Mouse (Mus musculus) regulatory T cell (primary cell): ENCODE data around the gene Brip1.

ENCODE experiments used
- in situ Hi-C: fragments of 300-600 bp; cut with MboI, MseI; formaldehyde crosslinking; loops from one replicate; pipeline ENCODE4 v1.15.1; 2025; ENCODE audit warnings: high pct_unique_total_duplicates

Brip1 gene

DNA sequence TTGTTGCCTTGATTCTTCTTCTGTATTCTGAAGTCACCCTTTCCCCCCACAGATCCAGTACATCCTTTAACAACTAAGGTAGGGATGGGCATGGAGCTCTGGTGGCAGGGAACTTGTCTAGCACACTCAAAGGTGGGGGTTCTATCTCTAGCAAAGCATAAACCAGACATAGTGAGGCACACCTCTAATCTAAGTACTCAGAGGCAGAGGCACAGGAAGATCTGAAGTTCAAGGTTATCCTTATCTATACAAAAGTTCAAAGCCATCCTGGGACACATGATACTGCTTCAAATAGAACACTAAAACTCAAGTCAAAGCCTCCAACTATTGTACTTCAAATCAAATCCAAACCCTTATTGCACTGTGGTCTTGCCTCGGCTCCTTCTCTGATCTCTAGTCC lies 85.0 kb downstream of the Brip1 start:
- in situ Hi-C loops = no loop called here

DNA sequence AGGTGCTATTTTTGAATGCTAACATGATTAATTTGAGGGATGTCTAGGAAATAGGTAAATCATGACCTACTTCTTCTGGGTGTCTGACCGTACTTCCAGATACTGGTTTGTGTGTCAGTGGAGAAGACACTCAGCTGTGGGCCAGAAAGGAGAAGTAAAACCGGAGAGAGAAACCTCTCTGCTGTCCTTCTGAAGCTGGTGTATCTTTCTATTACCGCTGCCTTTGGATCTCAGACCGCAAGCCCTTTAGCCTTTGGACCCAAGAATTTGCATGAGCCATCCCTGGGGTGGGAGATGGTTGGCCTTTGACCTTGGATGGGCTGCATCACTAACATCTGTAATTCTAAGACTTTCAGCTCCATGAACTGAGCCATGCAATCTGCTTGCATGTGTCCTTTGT lies 93.7 kb downstream of the Brip1 start:
- in situ Hi-C loops = no loop called here

DNA sequence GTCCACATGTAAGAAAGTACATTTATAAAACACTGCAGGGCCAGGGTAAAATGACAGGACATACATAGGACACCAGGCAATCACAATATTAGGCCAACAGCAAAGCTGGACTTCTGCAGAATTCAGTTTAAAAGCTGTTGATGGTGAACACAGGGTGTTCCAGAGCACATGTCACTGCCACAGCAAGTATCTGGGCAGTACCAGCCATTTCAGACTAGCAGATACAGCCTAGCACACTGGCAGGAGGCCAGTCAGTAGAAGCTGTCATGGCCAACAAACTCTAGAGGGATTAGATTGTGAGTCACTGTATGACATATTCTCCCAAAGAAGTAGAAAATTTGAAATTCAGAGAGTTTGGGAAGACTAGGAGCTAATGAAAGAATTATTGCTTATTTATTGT lies 94.4 kb downstream of the Brip1 start:
- in situ Hi-C loops = no loop called here

DNA sequence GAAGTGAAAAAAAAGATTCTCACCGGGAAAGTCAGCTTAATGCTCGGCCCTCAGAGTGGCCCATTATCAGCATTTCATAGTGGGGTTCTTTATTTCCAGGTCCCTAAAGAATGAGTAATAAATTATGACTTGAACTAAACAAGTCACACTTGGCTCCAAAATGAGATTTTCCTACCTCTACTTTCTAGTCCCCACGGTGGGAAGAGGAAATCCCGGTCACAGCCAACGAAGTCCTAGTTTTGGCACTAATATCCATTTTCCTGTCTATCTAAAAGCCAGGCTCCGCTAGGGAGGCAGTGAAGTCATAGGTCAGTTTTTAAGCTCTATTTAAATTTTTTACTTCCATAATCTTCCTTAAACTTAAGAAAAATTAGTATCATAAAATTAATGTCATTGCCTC lies 99.8 kb downstream of the Brip1 start:
- in situ Hi-C loops = no loop called here

DNA sequence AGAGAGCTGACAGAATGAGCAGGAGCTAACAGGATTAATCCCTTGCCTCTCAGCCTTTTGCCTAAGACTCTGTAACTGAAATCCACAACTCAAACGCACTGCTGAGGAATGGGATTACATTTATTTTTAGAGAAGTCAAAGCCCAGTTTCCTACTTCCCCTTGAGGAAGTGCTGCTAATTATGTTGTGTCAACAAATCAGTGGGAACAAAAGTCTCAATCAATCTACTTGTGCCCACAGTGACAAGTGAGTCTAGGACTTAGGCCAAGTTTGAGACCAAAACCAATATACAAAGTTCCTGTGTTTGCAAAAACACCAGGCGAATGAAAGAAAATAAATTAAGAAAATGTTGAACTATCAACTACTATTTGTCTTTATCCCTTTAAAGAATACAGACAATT lies 101.7 kb downstream of the Brip1 start:
- in situ Hi-C loops = no loop called here

DNA sequence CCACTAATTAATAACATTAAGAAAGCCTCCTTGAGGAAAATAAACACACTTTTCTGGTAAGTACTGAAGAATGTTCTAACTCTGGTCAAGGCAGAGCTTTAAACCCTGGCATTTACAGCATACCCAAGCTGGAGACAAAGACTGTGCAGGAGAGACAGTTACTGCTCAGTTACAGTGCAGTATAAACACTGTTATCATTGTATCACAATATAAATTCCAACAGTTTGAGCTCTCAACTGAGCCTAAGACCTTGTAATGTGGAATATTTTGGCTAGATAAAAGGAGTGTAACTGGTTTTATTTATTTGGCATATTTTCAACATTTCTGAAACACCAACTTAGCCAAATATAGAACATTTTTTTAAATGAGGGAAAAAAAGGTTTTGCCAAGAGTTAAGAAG lies 112.2 kb downstream of the Brip1 start:
- in situ Hi-C loops = no loop called here

DNA sequence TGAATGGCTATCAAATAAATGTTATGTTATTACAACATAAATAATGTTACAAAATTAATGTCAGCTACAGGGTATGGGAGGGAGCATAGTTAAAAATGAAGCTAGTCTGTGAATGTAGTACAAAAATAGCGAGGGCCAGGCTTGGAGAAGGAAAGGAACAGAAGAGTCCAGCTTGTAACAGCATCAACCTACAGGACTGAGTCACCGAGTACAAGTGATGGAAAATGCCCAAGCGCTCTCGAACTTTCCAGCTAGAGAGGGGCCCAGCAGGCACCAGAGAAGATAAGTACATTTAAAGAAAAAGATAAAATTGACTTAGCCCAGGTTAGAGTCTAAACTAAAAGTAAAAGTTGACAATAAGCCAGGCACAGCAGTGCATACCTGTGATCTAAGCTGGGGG lies 116.5 kb downstream of the Brip1 start:
- in situ Hi-C loops = no loop called here

DNA sequence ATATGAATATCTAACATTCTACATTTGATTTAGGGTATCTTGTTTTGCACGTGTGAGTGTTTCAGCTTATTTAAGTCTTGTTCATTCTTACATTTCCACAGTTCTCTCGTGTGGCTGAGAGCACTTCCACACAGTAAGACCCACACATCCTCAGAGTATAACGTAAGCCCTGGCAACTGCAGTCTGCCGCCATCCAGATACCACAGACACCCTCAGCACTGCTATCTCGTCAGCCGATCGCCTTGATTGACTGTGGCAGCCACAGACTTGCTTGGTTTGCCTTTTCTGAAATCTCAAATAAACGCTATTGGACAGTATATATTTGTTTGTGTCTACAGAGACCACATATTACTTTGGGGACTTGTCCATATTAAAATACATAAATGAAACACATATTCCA lies 123.0 kb downstream of the Brip1 start:
- in situ Hi-C loops = no loop called here

DNA sequence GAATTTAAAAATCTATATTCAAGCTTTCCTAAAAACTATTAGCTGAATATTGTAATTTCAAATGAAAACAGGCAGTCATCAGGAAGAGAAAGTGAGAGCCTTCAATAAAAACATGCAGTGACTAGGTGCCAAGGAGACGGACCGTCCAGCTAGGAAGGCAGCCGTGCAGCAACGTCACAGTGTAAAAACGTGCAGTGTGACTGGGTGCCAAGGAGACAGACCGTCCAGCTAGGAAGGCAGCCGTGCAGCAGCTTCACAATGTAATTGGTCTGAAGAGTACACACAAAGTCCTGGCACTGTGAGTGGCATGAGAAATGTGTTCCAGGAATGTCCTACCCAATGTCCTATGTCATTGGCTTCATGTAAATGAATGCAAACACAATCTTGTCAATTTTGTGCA lies 124.0 kb downstream of the Brip1 start:
- in situ Hi-C loops = no loop called here

DNA sequence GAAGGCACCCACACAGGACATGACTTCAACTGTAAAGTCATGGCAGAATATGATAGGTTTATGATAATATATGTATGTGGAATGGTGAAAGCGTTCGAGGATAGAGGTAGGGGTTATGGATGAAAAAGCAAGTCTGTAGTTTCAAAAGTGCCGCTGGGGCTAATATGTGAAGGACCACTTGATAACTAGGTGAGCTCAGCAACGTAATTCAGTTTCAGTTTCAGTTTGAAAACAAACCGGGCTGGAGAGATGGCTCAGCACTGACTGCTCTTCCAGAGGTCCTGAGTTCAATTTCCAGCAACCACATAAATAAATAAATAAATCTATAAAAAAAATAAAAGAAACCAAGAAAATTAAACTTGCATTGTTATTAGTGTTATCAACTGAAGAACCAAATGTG lies 124.6 kb downstream of the Brip1 start:
- in situ Hi-C loops = no loop called here

DNA sequence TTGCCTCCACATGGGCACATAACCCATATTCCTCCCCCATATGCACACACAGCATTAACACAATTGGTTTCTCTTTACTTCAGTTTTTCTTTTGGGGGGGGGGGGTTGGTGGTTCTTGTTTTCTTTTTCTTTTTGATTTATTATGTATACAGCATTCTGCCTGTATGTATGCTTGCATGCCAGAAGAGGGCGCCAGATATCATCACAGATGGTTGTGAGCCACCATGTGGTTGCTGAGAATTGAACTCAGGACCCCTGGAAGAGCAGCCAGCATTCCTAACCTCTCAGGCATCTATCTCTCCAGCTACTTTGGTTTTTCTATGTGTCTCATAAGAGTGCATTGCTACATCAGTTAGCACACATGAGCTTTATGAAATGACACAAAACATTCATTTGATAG lies 125.6 kb downstream of the Brip1 start:
- in situ Hi-C loops = no loop called here

DNA sequence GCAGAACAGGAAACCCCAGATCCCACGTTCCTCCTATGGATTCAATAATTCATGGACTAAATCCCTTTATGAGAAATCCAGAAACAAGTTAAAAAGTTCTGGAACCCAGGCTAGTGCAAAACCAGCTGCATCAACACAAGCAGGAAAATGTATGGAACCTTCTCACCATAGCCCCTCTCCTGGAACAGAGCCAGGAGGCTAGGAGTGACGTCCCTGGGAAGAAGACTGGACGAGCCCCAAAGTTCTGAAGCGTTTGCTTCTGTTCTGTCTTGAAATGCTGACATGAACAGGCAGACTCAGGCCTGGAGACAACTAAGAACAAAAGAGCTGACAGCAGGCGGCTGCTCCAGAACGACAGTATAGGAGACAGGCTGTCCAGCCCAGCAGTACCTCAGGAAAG lies 132.3 kb downstream of the Brip1 start:
- in situ Hi-C loops = loop anchor here (10.0 kb wide), 1 partner anchor 366 kb away; no protein-coding TSS in a partner anchor

DNA sequence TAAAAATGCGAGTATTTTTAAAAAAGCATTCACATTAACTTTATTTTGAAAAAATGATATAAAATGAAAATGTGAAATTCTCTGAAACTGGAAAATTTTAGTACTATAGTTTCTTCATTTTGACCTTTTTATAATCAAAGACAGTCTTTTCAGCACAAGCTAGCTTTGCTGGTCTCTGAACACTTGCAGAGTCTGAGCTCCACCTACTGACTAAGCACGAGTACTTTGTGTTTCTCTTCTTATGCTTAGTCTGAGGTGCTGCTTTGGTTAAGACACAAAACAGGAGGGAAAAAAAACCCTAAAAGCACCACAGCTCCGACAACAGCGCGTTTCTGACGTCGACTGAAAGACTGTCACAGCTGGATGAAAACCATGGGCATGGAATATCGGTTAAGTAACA lies 133.8 kb downstream of the Brip1 start:
- in situ Hi-C loops = loop anchor here (10.0 kb wide), 1 partner anchor 368 kb away; no protein-coding TSS in a partner anchor

DNA sequence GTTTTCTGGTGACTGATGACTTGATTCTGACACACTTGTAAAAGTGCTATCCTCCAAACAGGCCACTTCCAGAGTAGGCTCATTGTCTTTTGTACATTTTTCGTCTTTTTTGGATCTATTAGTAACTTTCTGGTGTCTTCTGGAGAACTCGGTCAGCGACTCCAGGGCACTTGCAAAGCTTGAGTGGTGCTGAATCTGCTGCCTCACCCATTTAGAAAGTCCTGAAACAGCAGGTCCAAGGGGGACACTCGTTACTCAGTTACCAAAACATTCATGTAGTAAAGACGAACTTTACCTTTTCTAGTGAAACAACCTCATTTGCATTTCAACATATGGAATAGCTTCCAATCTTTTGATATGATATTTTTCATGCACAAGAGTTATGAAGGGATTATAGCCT lies 136.1 kb downstream of the Brip1 start:
- in situ Hi-C loops = loop anchor here (5.0 to 10.0 kb wide), 2 partner anchors 370 to 603 kb away; no protein-coding TSS in a partner anchor

DNA sequence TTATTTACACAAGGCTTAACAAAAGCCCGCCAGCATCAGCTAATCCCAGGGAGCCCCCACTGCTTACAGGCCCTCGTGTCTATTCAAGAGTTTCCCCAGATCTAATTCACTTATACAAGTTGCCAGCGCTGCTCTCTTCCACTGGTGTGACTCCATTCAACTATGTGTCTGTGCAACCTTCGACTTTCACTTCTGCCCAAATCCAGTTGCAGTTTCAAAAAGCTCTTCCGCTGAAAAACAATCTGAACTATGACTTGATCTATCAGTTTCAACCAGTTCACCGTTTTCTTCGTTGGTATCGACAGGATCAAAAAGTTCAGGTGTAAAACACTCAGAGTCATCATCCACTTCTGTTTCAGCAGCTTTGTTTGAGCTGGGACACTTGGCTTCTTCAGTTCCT lies 139.8 kb downstream of the Brip1 start:
- in situ Hi-C loops = loop anchor here (5.0 to 10.0 kb wide), 2 partner anchors 374 to 599 kb away; no protein-coding TSS in a partner anchor

DNA sequence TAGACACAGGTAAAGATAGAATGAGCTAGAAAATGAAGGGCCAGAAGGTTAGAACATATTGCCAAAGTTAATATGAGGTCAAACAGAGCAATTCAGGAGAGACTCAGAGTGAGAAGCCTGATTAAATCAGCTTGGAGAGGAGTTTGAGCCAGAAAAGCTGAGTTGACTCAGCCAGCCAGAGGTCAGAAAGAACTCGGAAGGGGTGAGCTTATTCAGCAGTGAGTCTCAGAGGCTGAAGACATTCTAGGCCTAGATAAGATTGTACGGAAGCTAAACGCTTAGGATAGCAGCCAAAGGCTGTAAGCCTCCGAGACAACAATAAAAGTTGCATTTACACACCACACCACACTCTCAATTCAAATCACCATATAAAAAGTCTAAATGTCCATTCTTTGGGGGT lies 141.9 kb downstream of the Brip1 start:
- in situ Hi-C loops = no loop called here

DNA sequence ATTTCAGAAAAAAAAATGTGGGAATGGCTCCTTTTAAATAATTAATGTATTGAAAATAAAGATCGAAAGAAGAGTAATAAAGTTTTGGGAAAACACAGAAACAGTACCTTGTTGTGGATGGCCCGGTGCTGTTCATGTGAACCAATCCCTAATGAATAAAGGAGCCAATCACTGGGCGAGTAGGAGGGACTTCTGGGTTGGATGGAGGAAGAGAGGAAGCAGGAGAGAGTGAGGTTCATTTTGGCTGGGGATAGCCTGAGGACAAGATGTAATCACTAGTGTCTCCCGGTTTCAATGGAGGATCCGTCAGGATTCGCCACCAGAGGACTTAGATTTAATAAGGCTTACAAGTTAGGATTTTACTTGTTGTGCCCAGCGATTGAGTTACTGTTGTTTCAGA lies 145.2 kb downstream of the Brip1 start:
- in situ Hi-C loops = no loop called here

DNA sequence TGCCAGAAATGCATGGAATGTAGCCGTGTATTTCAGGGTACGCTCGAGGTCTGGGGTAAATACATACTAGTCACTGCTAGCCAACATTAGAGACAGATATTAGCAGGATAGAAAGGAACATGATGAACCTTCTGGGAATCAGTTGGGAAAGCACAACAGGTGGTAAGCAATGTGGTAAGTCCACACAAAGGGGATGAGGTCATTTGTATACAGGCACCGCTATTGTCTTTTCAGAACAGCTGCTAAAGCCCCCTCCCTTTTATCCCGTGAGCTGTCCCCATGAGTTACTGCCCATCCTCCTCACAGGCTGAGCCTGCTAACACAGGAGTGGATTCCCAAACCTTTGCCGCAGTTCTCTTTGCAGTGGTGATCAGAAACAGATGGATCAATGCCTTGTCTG lies 149.6 kb downstream of the Brip1 start:
- in situ Hi-C loops = no loop called here

DNA sequence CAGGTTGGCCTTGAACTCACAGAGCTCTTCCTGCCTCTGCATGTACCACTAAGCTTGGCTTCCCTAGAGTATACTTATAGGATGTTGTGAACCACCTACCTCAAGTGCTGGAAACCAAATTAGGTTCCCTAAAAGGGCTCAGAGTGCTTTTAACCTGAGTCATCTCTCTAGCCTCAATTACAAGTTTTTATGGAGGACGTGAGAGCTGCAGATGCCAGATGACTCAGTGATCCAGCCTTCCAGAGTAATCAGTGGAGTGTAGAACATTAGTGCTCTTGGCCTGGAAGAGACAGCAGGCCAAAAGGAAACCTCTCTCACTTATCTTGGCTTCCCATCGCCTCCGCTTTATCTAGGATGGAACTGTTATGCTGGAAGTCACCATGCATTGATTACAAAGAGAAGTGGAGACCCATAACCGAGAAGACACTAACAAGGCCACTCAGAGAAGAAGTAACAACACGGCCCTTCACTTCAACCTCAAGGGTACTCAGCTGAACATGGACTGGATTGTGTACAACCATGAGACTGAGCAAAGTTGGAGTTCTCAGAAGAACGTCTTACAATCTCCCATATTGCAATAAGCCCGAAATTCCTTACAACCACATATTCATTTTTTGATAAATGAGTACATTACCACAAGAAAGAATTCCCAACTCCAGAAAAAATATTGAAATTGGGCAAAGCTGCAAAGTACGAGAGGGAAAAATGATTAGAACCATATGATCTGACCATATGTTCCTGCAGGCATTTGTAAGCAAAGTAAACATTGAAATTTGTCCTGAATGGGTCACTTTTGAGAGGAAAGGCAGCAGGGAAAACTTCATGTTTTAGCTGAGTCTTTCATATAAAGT lies 150.3 kb downstream of the Brip1 start:
- in situ Hi-C loops = no loop called here

DNA sequence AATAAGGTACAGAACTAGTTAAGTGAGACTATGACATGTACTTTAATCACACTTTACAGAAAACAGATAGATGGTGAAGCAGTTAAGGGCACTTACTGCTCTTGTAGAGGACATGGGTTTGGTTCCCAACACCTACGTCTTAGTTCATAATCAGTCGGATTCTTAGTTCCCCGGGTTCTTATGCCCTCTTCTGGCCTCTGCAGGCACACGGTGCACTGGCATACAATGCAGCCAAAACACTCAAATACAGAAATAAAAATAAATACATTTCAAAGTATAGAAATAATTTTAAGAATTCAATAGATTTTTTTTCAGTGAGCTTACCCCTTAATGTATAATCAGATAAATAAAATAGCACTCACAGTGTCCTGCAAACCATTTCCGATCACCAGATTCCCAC lies 161.0 kb downstream of the Brip1 start:
- in situ Hi-C loops = no loop called here

DNA sequence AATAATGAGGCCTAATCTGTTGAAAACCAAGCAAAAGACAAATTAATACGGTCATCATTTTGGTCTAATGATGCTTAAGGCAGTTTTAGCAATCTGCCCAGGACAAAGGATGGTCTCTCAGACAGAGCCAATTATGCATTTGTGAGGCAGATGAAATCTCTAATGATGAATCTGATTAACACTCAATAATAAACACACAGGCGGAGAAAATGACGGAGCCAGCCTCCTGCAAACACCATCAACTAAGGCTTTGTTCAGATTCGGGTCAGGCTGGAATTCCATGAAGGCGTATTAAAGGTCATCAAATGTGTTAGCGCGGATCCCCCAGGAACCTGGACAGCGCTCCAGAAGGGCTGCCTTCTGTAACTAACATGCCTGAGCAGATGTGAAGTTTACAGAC lies 161.6 kb downstream of the Brip1 start:
- in situ Hi-C loops = no loop called here

DNA sequence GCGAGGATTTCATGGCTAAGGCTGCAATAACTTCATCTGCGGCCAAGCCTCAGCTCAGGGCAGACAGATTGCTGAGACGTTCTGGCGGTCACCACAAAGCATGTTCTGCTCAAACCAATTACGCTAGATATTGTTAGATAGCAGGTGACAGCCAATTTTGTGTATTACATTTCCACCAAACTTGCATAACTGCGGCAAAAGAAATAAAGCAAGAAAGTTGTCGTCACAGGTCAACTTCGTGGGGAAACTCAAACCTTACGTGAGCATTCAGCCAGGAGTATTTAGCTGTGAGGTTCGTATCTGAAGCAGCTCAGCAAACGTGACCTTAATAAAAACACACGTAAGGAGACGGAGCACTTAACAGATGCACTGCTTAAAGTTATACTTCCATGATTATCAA lies 162.3 kb downstream of the Brip1 start:
- in situ Hi-C loops = no loop called here

DNA sequence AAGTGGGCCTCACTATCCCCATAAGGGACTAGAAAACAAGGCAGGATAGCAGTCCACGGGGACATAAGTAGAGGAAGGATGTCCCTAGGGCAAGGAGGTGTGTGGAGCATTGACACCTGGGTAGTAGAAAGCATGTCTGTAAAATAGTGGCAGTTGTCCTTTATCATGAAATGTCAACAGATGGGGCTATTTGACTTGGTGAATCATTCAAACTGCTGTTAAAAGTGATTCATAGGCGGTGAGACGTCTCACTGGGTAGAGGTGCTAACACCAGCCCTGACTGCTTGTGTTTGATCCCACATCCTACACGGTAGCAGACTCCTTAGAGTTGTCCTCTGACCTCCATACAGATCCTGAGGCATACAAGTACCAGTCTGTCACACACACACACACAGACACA lies 168.1 kb downstream of the Brip1 start:
- in situ Hi-C loops = no loop called here

DNA sequence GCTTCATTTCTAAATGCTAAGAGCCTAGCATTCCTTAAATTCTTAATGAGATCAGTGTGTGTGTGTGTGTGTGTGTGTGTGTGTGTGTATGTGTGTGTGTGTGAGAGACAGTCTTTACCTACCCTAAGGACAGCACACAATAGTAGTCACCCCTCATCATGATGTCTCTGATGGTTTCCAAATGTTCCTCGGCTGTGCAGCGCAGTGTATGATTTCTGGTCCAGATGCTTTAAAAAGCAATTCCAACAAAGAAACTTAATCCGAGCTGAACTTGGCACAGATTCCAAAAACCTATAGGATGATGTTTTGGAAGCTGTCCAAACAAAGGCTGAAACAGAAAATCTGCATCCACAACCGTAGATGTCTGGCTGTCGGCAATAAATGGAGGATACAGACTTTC lies 173.0 kb downstream of the Brip1 start:
- in situ Hi-C loops = no loop called here
